Mouse (Mus musculus) retina, embryonic 14.5 days (tissue): ENCODE results near the gene Hopx.
"Not testable (repeated sequence)": the region's sequence is repeated elsewhere in the genome, so short reads cannot be mapped to it uniquely, and the experiment has no call there.

Experiments
- DNase-seq: peaks from one replicate; pipeline ENCODE4 v3.0.0-alpha.2; 2015; ENCODE audit warnings: low spot score

Gene Hopx

GRCm38 (mm10) chr5:77099997-77100380, 14.9 kb downstream of the Hopx start:
- no peak for DNase-seq

DNA sequence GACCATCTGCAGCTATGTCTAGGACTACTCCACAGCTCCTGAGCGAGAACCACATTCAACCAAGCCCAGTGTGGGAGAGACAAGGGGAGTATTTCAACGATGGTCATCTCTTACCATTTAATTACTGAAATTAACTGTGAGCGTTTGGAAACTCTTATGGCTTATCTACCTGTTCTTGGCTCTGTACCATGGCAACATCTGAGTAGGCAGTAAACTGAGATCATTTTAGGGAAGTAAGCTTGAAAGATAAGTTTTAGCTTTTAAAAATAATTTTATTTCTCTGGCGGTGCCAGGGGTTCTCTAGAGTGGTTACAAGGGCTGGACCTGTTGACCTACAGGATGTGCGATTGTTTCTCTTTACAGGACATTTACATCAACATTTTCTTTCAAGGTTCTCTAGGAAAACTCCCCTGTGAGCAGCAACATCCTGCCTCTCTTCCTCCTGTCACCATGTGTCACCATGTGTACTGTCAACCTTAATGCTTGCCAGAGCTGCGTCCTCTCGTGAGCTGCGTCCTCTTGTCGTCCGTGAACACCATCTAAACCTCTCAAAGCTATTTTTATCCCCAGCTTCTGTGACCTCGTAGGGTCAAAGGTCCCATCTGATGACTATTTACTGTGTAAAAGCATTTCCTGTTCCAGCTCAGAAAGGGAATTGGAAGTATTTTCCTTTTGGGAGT, 15.5 kb downstream of the Hopx start:
- no peak for DNase-seq

DNA sequence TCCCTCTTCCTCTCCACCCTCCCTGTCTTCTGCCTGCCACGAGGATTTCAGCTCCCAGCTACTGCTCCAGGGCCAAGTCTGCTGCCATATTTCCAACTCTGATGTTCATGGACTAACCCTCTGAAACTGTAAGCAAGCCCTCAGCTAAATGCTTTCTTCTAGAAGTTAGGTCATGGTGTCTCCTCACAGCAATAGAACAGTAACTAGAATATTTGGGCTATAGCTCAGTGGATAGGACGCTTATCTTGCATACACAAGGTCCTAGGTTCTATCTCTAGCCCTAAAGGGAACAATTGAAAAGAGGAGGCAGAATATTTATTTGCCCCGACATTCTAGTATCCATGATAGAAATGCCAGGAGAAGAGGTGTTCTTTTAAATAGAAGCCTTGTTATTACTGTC, 16.0 kb downstream of the Hopx start:
- no peak for DNase-seq

DNA sequence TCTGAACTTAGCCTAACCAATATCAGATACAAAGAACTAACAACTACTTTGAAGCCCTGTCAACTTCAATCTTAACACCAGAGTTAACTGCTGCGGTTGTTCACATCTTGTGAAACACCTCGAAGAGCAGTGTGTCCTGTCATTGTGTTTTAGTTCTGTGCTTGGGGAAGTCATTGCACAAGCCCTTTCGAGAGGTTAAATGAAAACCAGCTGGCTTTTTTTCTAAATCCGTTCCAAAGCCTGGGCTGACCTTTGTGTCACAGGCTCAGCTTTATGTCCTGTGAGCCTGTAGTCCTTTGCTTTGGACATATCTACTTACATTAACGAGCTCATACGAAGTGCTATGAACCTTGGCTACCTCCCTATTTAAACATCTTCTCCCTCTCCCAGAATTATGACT, 17.2 kb downstream of the Hopx start:
- no peak for DNase-seq

GRCm38 (mm10) chr5:77096194-77096593, 18.7 kb downstream of the Hopx start:
- not testable (repeated sequence) for DNase-seq

- DNase-seq = peak; percentile 67
These were observed 20.1 kb downstream of the Hopx start for GRCm38 (mm10) chr5:77094510-77095491.

- DNase-seq = no peak
These were observed 21.0 kb downstream of the Hopx start for GRCm38 (mm10) chr5:77093961-77094360.

DNA sequence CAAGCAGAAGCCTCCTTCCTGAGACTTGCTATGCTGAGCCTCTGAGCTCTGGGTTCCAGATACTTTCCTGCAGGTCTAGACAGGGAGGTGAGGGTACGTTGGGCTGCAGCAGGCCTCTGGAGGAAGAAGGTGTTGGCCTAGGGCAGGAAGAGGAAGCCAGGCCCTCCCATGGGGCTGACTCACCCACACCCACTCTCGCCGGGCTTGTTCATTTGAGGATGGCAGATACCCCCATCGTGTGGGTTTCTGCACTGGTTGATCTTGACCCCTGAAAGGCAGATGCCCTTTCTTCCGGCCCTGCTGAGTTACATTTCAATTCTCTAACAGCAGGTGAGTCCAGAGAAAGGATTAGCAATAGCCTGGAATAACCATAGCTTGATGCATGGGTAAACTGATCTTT, 22.4 kb downstream of the Hopx start:
- DNase-seq = no peak

- no peak for DNase-seq
These were observed 23.0 kb downstream of the Hopx start for GRCm38 (mm10) chr5:77091923-77092322.

GRCm38 (mm10) chr5:77090521-77091096, 24.3 kb downstream of the Hopx start:
- DNase-seq = peak; percentile 76

- DNase-seq = peak; percentile 66
These were observed 25.0 kb downstream of the Hopx start for GRCm38 (mm10) chr5:77089901-77090300.

DNA sequence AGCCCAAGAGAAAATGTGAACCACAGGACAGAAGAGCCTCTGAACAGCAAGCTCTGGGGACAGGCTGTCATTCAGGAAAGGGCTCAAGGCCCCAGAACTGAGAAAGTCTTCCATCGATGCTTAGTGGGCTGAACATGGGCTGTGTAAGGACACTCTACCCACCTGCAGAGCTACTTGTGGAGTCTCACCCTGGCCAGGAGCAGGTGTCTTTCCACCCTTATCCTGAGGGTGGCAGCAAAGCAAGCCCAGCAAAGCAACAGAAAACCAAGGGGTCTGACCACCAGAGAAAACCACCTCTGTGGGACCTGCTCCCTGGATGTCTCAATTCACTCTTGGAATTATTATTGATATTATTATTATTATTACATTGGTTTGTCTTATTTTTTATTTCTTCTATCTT, 25.6 kb downstream of the Hopx start:
- DNase-seq = peak; percentile 74

DNA sequence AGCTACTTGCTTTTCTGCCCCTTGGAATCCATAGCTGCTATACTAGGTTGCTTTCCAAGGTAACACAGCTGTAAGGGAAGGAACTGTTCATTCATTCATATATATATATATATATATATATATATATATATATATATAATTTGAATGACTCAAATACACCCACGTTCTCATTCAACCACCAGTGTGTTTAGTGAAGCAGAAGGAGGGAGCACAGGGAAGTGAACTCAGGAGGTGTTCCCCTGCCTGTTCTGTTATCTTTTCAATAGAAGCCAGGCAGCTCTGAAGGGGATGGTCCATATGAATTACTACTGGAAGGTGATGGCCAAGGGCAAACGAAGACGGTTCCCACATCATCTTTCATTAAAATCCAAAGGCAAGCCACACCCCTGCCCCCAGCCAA, 27.8 kb downstream of the Hopx start:
- no peak for DNase-seq

DNA sequence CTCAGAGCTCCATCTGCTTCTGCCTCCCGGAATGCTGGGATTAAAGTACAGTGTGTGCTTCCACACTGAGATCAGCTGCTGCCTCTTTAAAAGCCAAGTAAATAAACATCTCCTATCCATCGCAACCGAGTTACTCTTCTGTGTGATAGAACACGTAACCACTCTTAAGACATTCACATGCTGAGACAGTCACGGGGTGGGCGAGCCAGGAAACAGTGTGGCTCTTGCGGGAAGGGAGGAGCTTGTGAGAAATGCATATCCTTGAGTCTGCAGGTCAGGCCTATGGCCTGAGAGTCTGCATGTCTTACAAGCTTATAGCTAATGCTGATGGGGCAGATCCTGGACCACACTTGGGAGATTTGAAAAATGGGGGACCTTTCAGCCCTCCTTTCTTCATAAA, 28.4 kb downstream of the Hopx start:
- DNase-seq = no peak

DNA sequence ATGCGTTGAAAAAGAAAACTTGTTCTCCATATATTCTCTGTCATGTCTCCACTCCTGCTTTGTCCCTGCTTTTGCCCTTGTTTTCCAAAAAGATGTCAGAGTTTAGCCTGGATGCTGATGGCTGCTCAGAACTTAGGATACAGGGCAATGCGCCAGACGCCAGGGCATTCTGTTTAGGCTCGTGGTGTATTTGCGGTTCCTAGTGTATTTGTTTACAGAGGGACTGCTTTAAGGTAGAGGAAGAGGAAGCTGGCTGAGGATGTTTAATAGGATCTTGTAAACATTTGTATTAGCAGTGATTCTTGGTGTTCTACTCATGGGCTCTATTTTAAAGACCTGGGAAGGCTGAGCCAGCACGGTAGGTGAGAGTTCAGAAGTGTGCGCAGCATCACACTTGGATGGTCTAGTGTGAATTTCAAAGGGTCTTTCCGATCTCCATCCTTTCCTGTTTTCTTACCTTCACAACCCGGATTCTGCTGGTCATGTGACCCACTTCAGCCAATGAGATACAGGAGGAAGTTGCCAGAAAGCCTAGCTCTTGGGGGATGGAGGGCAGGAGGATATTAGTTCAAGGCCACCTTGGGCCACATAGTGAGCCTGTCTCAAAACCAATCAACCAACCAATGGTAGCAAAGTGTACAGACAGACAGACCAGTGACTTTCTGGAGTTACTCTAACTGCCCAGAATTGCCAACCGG, 29.0 kb downstream of the Hopx start:
- DNase-seq = no peak

- DNase-seq = no peak
These were observed 30.5 kb downstream of the Hopx start for GRCm38 (mm10) chr5:77084418-77084817.

GRCm38 (mm10) chr5:77082735-77083134, 32.2 kb downstream of the Hopx start:
- DNase-seq = no peak

DNA sequence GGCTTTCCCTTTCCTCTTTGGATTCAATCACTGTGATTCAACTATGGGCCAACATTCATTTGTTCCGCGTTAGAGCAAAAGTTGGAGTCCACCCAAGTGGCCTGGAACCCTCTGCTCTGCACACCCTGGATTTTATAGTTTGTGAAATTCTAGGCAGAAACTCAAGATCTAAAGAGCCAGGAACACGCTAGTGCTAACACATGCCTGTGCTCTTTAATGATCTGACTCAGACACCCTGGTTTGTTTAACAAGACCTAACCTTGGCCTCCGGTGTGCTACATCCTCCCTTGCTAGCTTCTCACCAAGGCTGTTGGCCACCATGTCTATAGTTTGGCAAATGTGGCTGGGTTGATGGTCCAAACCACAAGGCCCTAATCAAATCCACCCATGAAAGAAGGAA, 34.2 kb downstream of the Hopx start:
- DNase-seq = no peak

DNA sequence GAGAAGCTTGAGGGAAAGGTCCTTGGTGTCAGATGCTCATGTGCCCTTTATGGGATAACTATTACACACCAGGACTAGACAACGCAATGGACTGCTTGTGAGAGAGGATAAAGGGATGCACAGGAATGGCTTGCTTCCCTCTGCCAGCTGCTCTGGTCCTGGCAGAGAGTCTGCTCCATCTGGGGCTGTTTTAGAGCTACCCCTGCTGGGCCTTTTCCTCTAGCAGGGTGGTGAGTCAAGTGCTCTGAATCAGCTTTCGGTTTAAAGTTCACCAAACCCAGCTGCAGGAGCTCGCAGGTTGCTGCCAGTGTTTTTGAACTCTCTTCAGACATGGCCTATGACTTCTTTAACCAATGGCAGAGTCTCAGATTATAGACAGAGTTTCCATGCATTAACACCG, 39.0 kb downstream of the Hopx start:
- DNase-seq = no peak

GRCm38 (mm10) chr5:77074914-77075313, 40.0 kb downstream of the Hopx start:
- DNase-seq = no peak

DNA sequence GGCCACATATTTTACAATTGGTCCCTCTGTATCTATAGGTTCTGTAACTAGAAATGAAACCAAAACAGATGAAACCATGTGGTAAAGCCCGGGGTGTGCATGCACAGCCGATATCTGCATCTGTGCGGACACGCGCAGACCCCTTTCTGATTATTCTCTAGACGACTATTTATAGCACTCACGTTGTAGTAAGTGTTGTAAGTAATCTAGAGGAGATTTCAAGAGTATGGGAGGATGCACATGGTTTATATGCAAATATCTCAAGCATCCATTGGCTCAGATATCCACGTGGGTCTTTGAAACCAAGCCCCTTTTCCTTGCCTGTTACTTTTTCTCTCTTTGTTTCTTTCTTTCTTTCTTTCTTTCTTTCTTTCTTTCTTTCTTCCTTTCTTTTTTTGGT, 41.1 kb downstream of the Hopx start:
- DNase-seq = no peak

GRCm38 (mm10) chr5:77071626-77072025, 43.3 kb downstream of the Hopx start:
- DNase-seq = peak; percentile 41
